Mouse (Mus musculus) left cerebral cortex, adult 2 months (tissue): Measurements from ENCODE around the gene Rhno1. TPM values are rescaled to one million over a fixed set of nuclear protein-coding genes. Genes with fewer than 3 reads are reported as not detected.

ENCODE experiments used
- DNase-seq, 2 experiments: peaks; one replicate each; pipeline ENCODE4 v3.0.0; 2021 to 2022; ENCODE audit warnings: low spot score in 2 of 2, mixed read lengths in 1 of 2; ENCODE audit errors: extremely low spot score in 1 of 2
- H3K27ac ChIP-seq: fragments of 200-600 bp; 2 replicates; pipeline ENCODE4 v1.8.1; 2022
- H3K4me3 ChIP-seq: fragments of 200-600 bp; 2 replicates; pipeline ENCODE4 v1.8.1; 2022
- CTCF ChIP-seq: fragments of 200-600 bp; IDR thresholded peaks from 2 replicates; pipeline ENCODE4 v1.8.1; 2022; ENCODE audit warnings: antibody characterized with exemption, mild to moderate bottlenecking, moderate library complexity
- intact Hi-C: fragments of 180-260 bp; cut with DNase I; formaldehyde crosslinking; loops from one replicate; pipeline ENCODE4 v1.15.1; 2025
- total RNA-seq, 2 experiments: library from RNA; stranded (reverse); gene quantifications; 2 replicates each; pipeline ENCODE4 v1.2.3; 2021

Rhno1 gene
- total RNA-seq, 2 experiments from 2014 or later = 18.4 to 19.1 TPM

DNA sequence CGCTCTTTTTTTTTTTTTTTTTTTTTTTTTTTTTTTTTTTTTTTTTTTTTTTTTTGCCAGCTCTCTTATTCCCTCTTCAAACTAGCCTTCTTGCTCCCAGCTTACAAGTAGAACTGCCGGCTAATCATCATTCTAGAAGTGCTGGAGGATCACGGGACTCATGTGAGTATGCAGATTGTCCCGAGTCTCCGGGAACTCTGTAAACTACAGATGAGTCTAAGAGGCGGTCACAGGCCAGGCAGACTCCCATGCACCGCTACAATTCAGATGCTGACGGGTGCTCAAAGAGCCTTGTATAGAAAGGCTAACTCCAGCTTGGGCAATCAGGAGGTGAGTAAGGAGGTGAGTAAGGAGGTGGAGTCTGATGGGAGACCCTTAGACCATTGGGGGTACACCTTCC is 47.1 kb downstream of the Rhno1 start:
- intact Hi-C loops = no loop called here
- DNase-seq = no peak

DNA sequence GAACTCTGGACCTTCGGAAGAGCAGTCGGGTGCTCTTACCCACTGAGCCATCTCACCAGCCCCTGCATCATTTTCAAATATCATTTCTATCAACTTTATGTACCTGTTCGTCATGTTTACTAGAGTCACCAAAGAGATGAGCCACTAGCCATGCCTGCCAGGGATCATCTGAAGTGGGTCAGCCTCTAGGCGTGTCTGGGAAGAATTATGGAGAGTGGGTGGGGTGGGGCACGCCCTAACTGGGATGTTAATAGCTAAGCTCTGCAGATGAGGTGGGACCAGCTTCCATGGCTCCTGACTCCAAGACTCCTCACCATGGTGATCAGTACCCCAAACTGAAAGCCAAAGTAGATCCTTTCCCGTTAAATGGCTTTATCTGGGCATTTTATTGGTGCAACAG is 47.9 kb downstream of the Rhno1 start:
- intact Hi-C loops = no loop called here
- TF ChIP-seq CTCF = no peak
- DNase-seq = no peak
- no peak overlapping the region for H3K27ac ChIP-seq
- H3K4me3 ChIP-seq = no peak overlapping the region

More for the DNA sequence above, 47.1 kb downstream of the Rhno1 start:
- TF ChIP-seq CTCF = no peak
- Histone ChIP-seq H3K27ac (no peak overlapping the region), H3K4me3 (no peak overlapping the region)

- peak in 1 of 2 experiments; percentile 44 for DNase-seq
- peak; percentile 77 for TF ChIP-seq CTCF
- H3K4me3 ChIP-seq = no peak overlapping the region
- no peak overlapping the region for H3K27ac ChIP-seq
- intact Hi-C loops = loop anchor here (1.0 to 10.0 kb wide), 2 partner anchors 74 to 344 kb away; no protein-coding TSS in a partner anchor
Measured at GRCm38 (mm10) chr6:128308311-128308710, 54.4 kb downstream of the Rhno1 start.

Other genes with a start within 250 kb of the Rhno1 start
- 10 to 100 TPM; 53.0 to 57.6 TPM for gene Tspan9, start 219.3 kb downstream of the Rhno1 start, total RNA-seq
- gene Tead4, start 62.1 kb downstream of the Rhno1 start, total RNA-seq = 1 to 10 TPM in 1 of 2 experiments, under 1 TPM in 1; 0.91 to 1.7 TPM
- gene Tulp3, start 7.1 kb downstream of the Rhno1 start, total RNA-seq = 10 to 100 TPM; 20.1 to 21.9 TPM
- 1 to 10 TPM; 1.1 to 2.1 TPM for gene Foxm1, start 56 bp upstream of the Rhno1 start, total RNA-seq
- gene Tex52, start 12.5 kb upstream of the Rhno1 start, total RNA-seq = 1 to 10 TPM in 1 of 2 experiments, under 1 TPM in 1; 0.79 to 1.1 TPM
- not detected for gene Gm44596, start 12.6 kb upstream of the Rhno1 start, total RNA-seq
- gene Nrip2, start 36.4 kb upstream of the Rhno1 start, total RNA-seq = 10 to 100 TPM; 12.7 to 13.7 TPM
- gene Itfg2, start 62.0 kb upstream of the Rhno1 start, total RNA-seq = 10 to 100 TPM; 34.8 to 36.0 TPM
- 100 to 1,000 TPM; 118 TPM for gene Fkbp4, start 75.8 kb upstream of the Rhno1 start, total RNA-seq
- gene Pzp, start 163.8 kb upstream of the Rhno1 start, total RNA-seq = not detected
- 10 to 100 TPM; 13.7 to 14.6 TPM for gene A2ml1, start 218.7 kb upstream of the Rhno1 start, total RNA-seq